8 mouse cellular contexts compared by ENCODE assay signal in the genomic region with DNA sequence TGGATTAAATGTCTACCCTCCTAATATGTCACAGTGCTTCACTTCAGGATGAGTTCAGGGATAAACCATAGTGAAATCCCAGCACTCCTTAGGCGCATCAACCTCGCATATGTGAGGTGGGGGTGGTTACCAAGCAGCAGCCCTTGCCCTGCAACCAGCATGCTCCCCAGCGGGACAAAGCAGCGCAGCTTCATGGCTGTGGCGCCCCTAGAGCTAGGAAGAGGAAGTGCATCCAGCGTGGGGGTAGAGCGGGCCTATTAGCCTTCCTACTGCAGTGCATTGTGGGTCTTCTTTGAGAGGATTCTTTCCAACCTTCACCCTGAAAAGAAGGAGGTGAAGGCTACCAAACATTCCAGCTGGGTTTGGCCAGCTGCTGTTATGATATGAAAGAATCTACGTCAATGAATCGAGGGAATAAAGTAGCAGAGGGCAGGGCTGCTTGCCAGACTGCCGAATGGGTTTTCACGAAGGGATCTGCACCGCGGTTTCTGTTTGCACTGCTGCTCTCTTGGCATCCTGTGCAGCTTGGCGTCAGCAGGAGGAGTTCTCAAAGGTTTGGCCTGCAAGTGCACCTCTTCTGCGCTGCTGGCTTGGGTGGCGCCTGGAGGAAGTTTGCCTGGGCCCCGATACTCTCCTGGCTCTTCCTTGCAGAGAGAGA.
DNase-seq lines count a peak whose midpoint lies in the region; ATAC-seq lines count a peak whose summit lies in the region.

No protein-coding gene starts in this region.

- H3K36me3 ChIP-seq in heart, embryonic 15.5 days, result no peaks in the 10 kb centered on the region

- no peaks in the 10 kb centered on the region for H3K27me3 ChIP-seq in heart, embryonic 15.5 days

- intact Hi-C loops in heart, postnatal 36 days (cut with DNase I), result no loop called here

- 0 out of 2 replicates have a peak, but pooled peaks have one; percentile 14 for ATAC-seq in heart, embryonic 15.5 days (replicated peaks; ENCODE audit: insufficient number of reproducible peaks, insufficient read depth, low FRiP score, low read depth)

- no peak overlapping the region for H3K4me2 ChIP-seq in heart, embryonic 15.5 days

- no peak for DNase-seq in heart, postnatal 36 days
- DNase-seq in CD4-positive helper T cell, adult 2 months (ENCODE audit: low read depth, low spot score), result peak; percentile 79
- DNase-seq in adrenal gland, postnatal 14 days, result peak; percentile 57
- DNase-seq in induced T-regulatory cell, adult 2 months (ENCODE audit: low read depth), result peak; percentile 83
- peak; percentile 32 to 58 for DNase-seq in spleen, adult 18-20 months
- no peak for DNase-seq in frontal cortex, postnatal 25 days (ENCODE audit: low spot score in 2 of 2)
- no peak for DNase-seq in frontal cortex, postnatal 14 days (ENCODE audit: low spot score in 2 of 2)

- no peaks in the 10 kb centered on the region for H3K4me1 ChIP-seq in heart, embryonic 15.5 days (replicated peaks)

- no peak overlapping the region for H3K9ac ChIP-seq in heart, embryonic 15.5 days

- WGBS in heart, embryonic 15.5 days, result 79% methylated on average over 17 of the region's 17 CpGs

- H3K9me3 ChIP-seq in heart, embryonic 15.5 days (replicated peaks), result no peaks in the 10 kb centered on the region

- no peak overlapping the region for H3K4me3 ChIP-seq in heart, embryonic 15.5 days

- no peak overlapping the region for H3K27ac ChIP-seq in heart, embryonic 15.5 days

Comparison
In these comparisons a context has a peak if more than half of its experiments do, and no peak if none do; other contexts are left out.
1. DNase-seq: peak in CD4-positive helper T cell, adult 2 months (single experiment), adrenal gland, postnatal 14 days (single experiment), induced T-regulatory cell, adult 2 months (single experiment) and spleen, adult 18-20 months (2 of 2); none in heart, postnatal 36 days (0 of 2), frontal cortex, postnatal 25 days (0 of 2) and frontal cortex, postnatal 14 days (0 of 2).